Comparison of ENCODE assay signal across 25 mouse cellular contexts in the genomic region with DNA sequence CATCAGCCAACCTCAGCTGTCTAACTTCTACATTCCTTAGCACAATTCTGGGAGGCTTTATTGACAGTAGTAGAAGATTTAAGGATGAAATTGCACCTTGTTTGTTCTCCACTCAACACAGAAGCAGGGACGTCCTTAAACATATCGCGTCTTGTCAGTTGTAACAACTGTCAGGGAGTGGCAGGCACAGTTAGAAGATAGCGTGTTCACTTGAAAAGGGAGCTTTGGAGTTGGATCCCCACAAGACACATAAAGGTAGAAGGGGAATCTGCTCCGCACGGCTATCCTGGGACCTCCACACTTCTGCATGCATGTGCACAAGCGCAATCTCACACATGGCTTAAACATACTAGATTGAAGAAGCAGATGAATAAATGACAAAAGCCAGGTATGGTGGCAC.
"Had no signal": no experiment of that assay in that cellular context is flagged by ENCODE, and none has a peak within 500 bp of the region (broad histone marks: within the 10 kb centered on the region; RNA-seq: fewer than 3 reads in every experiment).

No protein-coding gene starts in this region.

- DNase-seq: forebrain, postnatal 0 days; gastrocnemius, postnatal 14 days; gastrocnemius, postnatal 36 days; heart, adult 18-20 months; heart, postnatal 14 days; heart, postnatal 36 days; kidney, adult 11 months; kidney, adult 2 months; kidney, adult 9 months; kidney, postnatal 14 days; kidney, postnatal 36 days; layer of hippocampus, adult 9-11 months; layer of hippocampus, postnatal 36 days; liver had no signal

- H3K27me3 ChIP-seq: heart, embryonic 13.5 days; heart, embryonic 15.5 days; kidney, embryonic 15.5 days; limb, embryonic 12.5 days had no signal

- H3K27ac ChIP-seq: heart, embryonic 13.5 days; heart, embryonic 15.5 days; hindbrain, embryonic 13.5 days; hindbrain, embryonic 15.5 days; hindbrain, postnatal 0 days; kidney, embryonic 15.5 days; kidney, postnatal 0 days; limb, embryonic 10.5 days; limb, embryonic 12.5 days had no signal

- H3K4me1 ChIP-seq: kidney, embryonic 15.5 days had no signal

- H3K9ac ChIP-seq: forebrain, postnatal 0 days; heart, embryonic 13.5 days; heart, embryonic 15.5 days; hindbrain, embryonic 13.5 days; hindbrain, embryonic 15.5 days; kidney, embryonic 15.5 days; limb, embryonic 12.5 days had no signal

- H3K36me3 ChIP-seq: heart, embryonic 15.5 days; hindbrain, embryonic 15.5 days had no signal

- H3K4me2 ChIP-seq: heart, embryonic 11.5 days; heart, embryonic 13.5 days; heart, embryonic 15.5 days; hindbrain, embryonic 13.5 days; hindbrain, embryonic 15.5 days; kidney, embryonic 15.5 days; limb, embryonic 12.5 days had no signal

- H3K9me3 ChIP-seq: heart, embryonic 13.5 days; heart, embryonic 15.5 days; hindbrain, embryonic 13.5 days; hindbrain, embryonic 15.5 days; kidney, embryonic 15.5 days; limb, embryonic 10.5 days; limb, embryonic 12.5 days had no signal

- H3K4me3 ChIP-seq: heart, embryonic 13.5 days; heart, embryonic 15.5 days; hindbrain, embryonic 13.5 days; hindbrain, embryonic 15.5 days; kidney, embryonic 15.5 days; limb, embryonic 10.5 days; limb, embryonic 12.5 days had no signal

- ATAC-seq: forebrain, postnatal 0 days; hindbrain, postnatal 0 days; intestine, embryonic 16.5 days had no signal
